Mouse (Mus musculus) layer of hippocampus, adult 9-10 months (tissue): ENCODE results near the gene Ipo4.

Experiments used
- DNase-seq: peaks from one replicate; pipeline ENCODE4 v3.0.0; 2022; ENCODE audit warnings: low spot score

Ipo4 gene

GRCm38 (mm10) chr14:55589771-55590448 is 45.8 kb downstream of the Ipo4 start:
- no peak for DNase-seq

- DNase-seq, result no peak
These were observed 46.5 kb downstream of the Ipo4 start for GRCm38 (mm10) chr14:55589271-55589670.

GRCm38 (mm10) chr14:55586149-55586548 is 49.6 kb downstream of the Ipo4 start:
- no peak for DNase-seq

GRCm38 (mm10) chr14:55585566-55585960 is 50.2 kb downstream of the Ipo4 start:
- no peak for DNase-seq

GRCm38 (mm10) chr14:55584702-55585565 is 50.8 kb downstream of the Ipo4 start, which contains the start of gene Emc9:
TSS of gene Emc9 (minus strand) at chr14:55585302.
- DNase-seq, result no peak

GRCm38 (mm10) chr14:55584303-55584701 is 51.5 kb downstream of the Ipo4 start:
- no peak for DNase-seq

GRCm38 (mm10) chr14:55581981-55582681 is 53.6 kb downstream of the Ipo4 start:
- no peak for DNase-seq

- DNase-seq, result no peak
These were observed 55.0 kb downstream of the Ipo4 start for GRCm38 (mm10) chr14:55580731-55581130.

- DNase-seq, result no peak
These were observed 56.0 kb downstream of the Ipo4 start for GRCm38 (mm10) chr14:55579511-55580496.

- no peak for DNase-seq
These were observed 57.0 kb downstream of the Ipo4 start for GRCm38 (mm10) chr14:55578668-55579269.

- DNase-seq, result no peak
These were observed 57.7 kb downstream of the Ipo4 start, which contains the start of gene Psme1 for GRCm38 (mm10) chr14:55577871-55578667. TSS of gene Psme1 (plus strand) at chr14:55578123.

GRCm38 (mm10) chr14:55576376-55576775 is 59.4 kb downstream of the Ipo4 start:
- no peak for DNase-seq

- no peak for DNase-seq
These were observed 60.0 kb downstream of the Ipo4 start for GRCm38 (mm10) chr14:55575711-55576110.
